Mouse (Mus musculus) kidney, embryonic 14.5 days (tissue): ENCODE results near the gene Wnt8b. TPM values are rescaled to one million over a fixed set of nuclear protein-coding genes. Genes with fewer than 3 reads are reported as not detected.

Source experiments
- ATAC-seq: fragments of 200-750 bp; cut with Nextera tagmentation; 2 replicates; pipeline ENCODE4 v1.8.0; 2017; ENCODE audit warnings: moderate number of reproducible peaks, mild to moderate bottlenecking, moderate TSS enrichment, moderate library complexity; ENCODE audit not compliant: low FRiP score, low TSS enrichment
- H3K27ac ChIP-seq: fragments of 300-500 bp; sonication (generic); 2 replicates; pipeline ENCODE4 v1.5.1; 2014; ENCODE audit warnings: low read depth, mild to moderate bottlenecking, low read length, moderate library complexity, mixed read lengths
- H3K27me3 ChIP-seq: fragments of 300-500 bp; sonication (generic); 2 replicates; pipeline ENCODE4 v1.6.1; 2014; ENCODE audit warnings: mild to moderate bottlenecking, low read length; ENCODE audit not compliant: control insufficient read depth, insufficient read depth
- H3K36me3 ChIP-seq: fragments of 300-500 bp; sonication (generic); 2 replicates; pipeline ENCODE4 v1.6.1; 2014; ENCODE audit warnings: low read length, mixed read lengths; ENCODE audit not compliant: control insufficient read depth, insufficient read depth
- H3K4me1 ChIP-seq: fragments of 300-500 bp; sonication (generic); 2 replicates; pipeline ENCODE4 v1.6.1; 2014; ENCODE audit warnings: low read length, mixed read lengths; ENCODE audit not compliant: control insufficient read depth, insufficient read depth
- H3K4me2 ChIP-seq: fragments of 300-500 bp; sonication (generic); replicated peaks from 2 replicates; pipeline ENCODE4 v1.6.1; 2014; ENCODE audit warnings: low read depth, mild to moderate bottlenecking, low read length
- H3K4me3 ChIP-seq: fragments of 300-500 bp; sonication (generic); 2 replicates; pipeline ENCODE4 v1.5.1; 2014; ENCODE audit warnings: mild to moderate bottlenecking, low read length
- H3K9ac ChIP-seq: fragments of 300-500 bp; sonication (generic); 2 replicates; pipeline ENCODE4 v1.6.1; 2014; ENCODE audit warnings: low read depth, mild to moderate bottlenecking, low read length, moderate library complexity
- H3K9me3 ChIP-seq: fragments of 300-500 bp; sonication (generic); 2 replicates; pipeline ENCODE4 v1.6.1; 2016; ENCODE audit warnings: low read length; ENCODE audit not compliant: control insufficient read depth
- WGBS: fragments of 180-500 bp; shearing (Covaris S2); extraction: QIAGEN DNeasy Blood & Tissue Kit; methylation state at CpG from one replicate; pipeline ENCODE4 v1.1.7; 2014; 5-methylcytosine and 5-hydroxymethylcytosine counted together
- polyA plus RNA-seq: library from polyadenylated mRNA; unstranded; fragments of >200 nt; fragmentation: Nextera tagmentation; extraction: Ambion mirVana; gene quantifications from 2 replicates; pipeline ENCODE4 v1.2.1, GENCODE M21; 2014

Wnt8b gene
- polyA plus RNA-seq, 1 experiment from 2014 or later = 3.5 TPM

DNA sequence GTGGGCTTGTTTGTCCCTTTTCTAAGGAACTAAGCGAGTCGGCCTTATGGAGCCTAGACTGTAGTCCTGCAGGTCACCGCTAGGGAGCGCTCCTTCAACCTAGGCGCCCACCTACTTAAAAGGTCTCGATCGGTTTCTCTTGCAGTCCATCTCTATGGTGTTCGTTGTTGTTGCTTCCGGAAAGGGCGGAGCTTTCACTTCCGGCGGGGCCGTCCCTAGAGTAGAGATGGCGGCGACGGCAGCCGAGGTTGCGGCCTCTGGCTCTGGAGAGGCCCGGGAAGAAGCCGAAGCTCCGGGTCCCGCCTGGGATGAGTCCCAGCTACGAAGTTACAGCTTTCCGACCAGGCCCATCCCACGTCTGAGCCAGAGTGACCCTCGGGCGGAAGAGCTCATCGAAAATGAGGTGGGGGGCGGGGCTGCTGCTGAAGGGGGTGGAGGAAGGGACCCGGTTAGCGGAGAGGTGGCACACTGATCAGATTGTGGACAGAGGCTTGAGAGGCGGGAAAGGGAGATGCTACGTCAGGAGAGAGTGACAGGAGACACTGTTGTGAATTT, 69.5 kb downstream of the Wnt8b start, which contains the start of gene Hif1an:
TSS of gene Hif1an (plus strand) at position 199 of the 555 bp plus-strand sequence.
- no peaks in the 10 kb centered on the region; the same call in 1 of the 2 replicates for H3K27me3 ChIP-seq
- ATAC-seq = peak; percentile 96
- under 1% methylated on average over 33 of the region's 33 CpGs for WGBS
- peak within 1 kb of the TSS; percentile 89 for H3K4me3 ChIP-seq
- H3K9ac ChIP-seq = peak within 1 kb of the TSS; percentile 76
- H3K4me2 ChIP-seq = peak within 1 kb of the TSS; percentile 59
- H3K36me3 ChIP-seq = peaks cover 27% of the 10 kb centered on the region
- H3K4me1 ChIP-seq = peaks cover 10% of the 10 kb centered on the region
- peak within 1 kb of the TSS; percentile 71; the same call in 1 of the 2 replicates for H3K27ac ChIP-seq
- no peaks in the 10 kb centered on the region for H3K9me3 ChIP-seq

Other genes with a start within 250 kb of the Wnt8b start
- gene Scd2, start 199.8 kb upstream of the Wnt8b start, polyA plus RNA-seq = 103 and 205 TPM in 2 replicates
- gene Scd4, start 160.4 kb upstream of the Wnt8b start, polyA plus RNA-seq = 0.11 TPM in 1 of 2 replicates, not detected in the other
- gene Scd1, start 85.6 kb upstream of the Wnt8b start, polyA plus RNA-seq = 2.7 and 5.2 TPM in 2 replicates
- 0.76 and 0.87 TPM in 2 replicates for gene Sec31b, start 52.4 kb downstream of the Wnt8b start, polyA plus RNA-seq
- gene Gm20538, start 59.4 kb downstream of the Wnt8b start, polyA plus RNA-seq = not detected in 2 replicates
- 579 and 700 TPM in 2 replicates for gene Ndufb8, start 62.0 kb downstream of the Wnt8b start, polyA plus RNA-seq
- gene Hif1an, start 69.4 kb downstream of the Wnt8b start, polyA plus RNA-seq = 20.6 and 28.0 TPM in 2 replicates